Mouse (Mus musculus) T-helper 2 cell (primary cell): ENCODE data around the gene Hcrt.

Experiments used
- in situ Hi-C: fragments of 300-600 bp; cut with MboI, MseI; formaldehyde crosslinking; loops from one replicate; pipeline ENCODE4 v1.15.1; 2025; ENCODE audit warnings: high pct_unique_total_duplicates

The Hcrt gene

GRCm38 (mm10) chr11:100711783-100712615, 50.7 kb downstream of the Hcrt start, which contains the start of gene Kat2a:
Gene Kat2a (minus strand): TSS chr11:100712465.
- in situ Hi-C loops: no loop called here
